Mouse (Mus musculus): ENCODE results near the gene Nhs.

Nhs gene

GRCm38 (mm10) chrX:161943098-161943680 is 216.3 kb downstream of the Nhs start:
- DNase-seq (ENCODE audit: low spot score in 2 of 2) = no peak

GRCm38 (mm10) chrX:161940696-161941095 is 218.8 kb downstream of the Nhs start:
- DNase-seq (ENCODE audit: low spot score in 2 of 2) = no peak

GRCm38 (mm10) chrX:161926683-161927053 is 232.9 kb downstream of the Nhs start:
- no peak for DNase-seq (ENCODE audit: low spot score in 2 of 2)

- peak in 1 of 2 experiments; percentile 7 for DNase-seq (ENCODE audit: low spot score in 2 of 2)
Observed at GRCm38 (mm10) chrX:161925973-161926682, 233.4 kb downstream of the Nhs start.

- no peak for DNase-seq (ENCODE audit: low spot score in 2 of 2)
Observed at GRCm38 (mm10) chrX:161922655-161923054, 236.9 kb downstream of the Nhs start.

- DNase-seq (ENCODE audit: low spot score in 2 of 2) = no peak
Observed at GRCm38 (mm10) chrX:161921581-161921980, 237.9 kb downstream of the Nhs start.

- no peak for DNase-seq (ENCODE audit: low spot score in 2 of 2)
Observed at GRCm38 (mm10) chrX:161909963-161910362, 249.6 kb downstream of the Nhs start.

- peak in 1 of 2 experiments; percentile 9 for DNase-seq (ENCODE audit: low spot score in 2 of 2)
Observed at GRCm38 (mm10) chrX:161908652-161909403, 250.7 kb downstream of the Nhs start.

GRCm38 (mm10) chrX:161907595-161908592 is 251.6 kb downstream of the Nhs start:
- DNase-seq (ENCODE audit: low spot score in 2 of 2) = no peak

GRCm38 (mm10) chrX:161894442-161894841 is 265.1 kb downstream of the Nhs start:
- no peak for DNase-seq (ENCODE audit: low spot score in 2 of 2)

GRCm38 (mm10) chrX:161883661-161884060 is 275.9 kb downstream of the Nhs start:
- DNase-seq (ENCODE audit: low spot score in 2 of 2) = no peak

GRCm38 (mm10) chrX:161877123-161877522 is 282.4 kb downstream of the Nhs start:
- no peak for DNase-seq (ENCODE audit: low spot score in 2 of 2)

GRCm38 (mm10) chrX:161873511-161873910 is 286.0 kb downstream of the Nhs start:
- DNase-seq (ENCODE audit: low spot score in 2 of 2) = peak in 1 of 2 experiments; percentile 24

- DNase-seq (ENCODE audit: low spot score in 2 of 2) = no peak
Observed at GRCm38 (mm10) chrX:161871306-161871705, 288.2 kb downstream of the Nhs start.

GRCm38 (mm10) chrX:161855630-161856029 is 303.9 kb downstream of the Nhs start:
- no peak for DNase-seq (ENCODE audit: low spot score in 2 of 2)

GRCm38 (mm10) chrX:161853626-161854312 is 305.8 kb downstream of the Nhs start:
- no peak for DNase-seq (ENCODE audit: low spot score in 2 of 2)

GRCm38 (mm10) chrX:161826186-161826585 is 333.3 kb downstream of the Nhs start:
- peak in 1 of 2 experiments; percentile 20 for DNase-seq (ENCODE audit: low spot score in 2 of 2)

- peak in 1 of 2 experiments; percentile 14 for DNase-seq (ENCODE audit: low spot score in 2 of 2)
Observed at GRCm38 (mm10) chrX:161790182-161790581, 369.3 kb downstream of the Nhs start.

Data from left cerebral cortex, adult 9 months (tissue).